Mouse (Mus musculus) lung, postnatal 0 days (tissue): ENCODE results near the gene Naa80.

Experiments
- CTCF ChIP-seq: IDR thresholded peaks from 2 replicates; pipeline ENCODE4 v1.5.1; 2016; ENCODE audit warnings: antibody characterized with exemption, mild to moderate bottlenecking
- EP300 ChIP-seq: IDR thresholded peaks from 2 replicates; pipeline ENCODE4 v1.6.1; 2016; ENCODE audit warnings: antibody characterized with exemption, mild to moderate bottlenecking, control low read depth

- TF ChIP-seq EP300 (no peak), CTCF (no peak)
Measured at GRCm38 (mm10) chr9:107541005-107541404, 37.7 kb upstream of the Naa80 start.
